Mouse (Mus musculus) liver, postnatal 0 days (tissue): Measurements from ENCODE around the gene St5.

ENCODE experiments used
- CTCF ChIP-seq: sonication (generic); IDR thresholded peaks from 2 replicates; pipeline ENCODE4 v1.5.1; 2016; ENCODE audit warnings: antibody characterized with exemption, low read depth
- EP300 ChIP-seq: IDR thresholded peaks from 2 replicates; pipeline ENCODE4 v1.6.1; 2016; ENCODE audit warnings: antibody characterized with exemption, low read depth, mild to moderate bottlenecking

DNA sequence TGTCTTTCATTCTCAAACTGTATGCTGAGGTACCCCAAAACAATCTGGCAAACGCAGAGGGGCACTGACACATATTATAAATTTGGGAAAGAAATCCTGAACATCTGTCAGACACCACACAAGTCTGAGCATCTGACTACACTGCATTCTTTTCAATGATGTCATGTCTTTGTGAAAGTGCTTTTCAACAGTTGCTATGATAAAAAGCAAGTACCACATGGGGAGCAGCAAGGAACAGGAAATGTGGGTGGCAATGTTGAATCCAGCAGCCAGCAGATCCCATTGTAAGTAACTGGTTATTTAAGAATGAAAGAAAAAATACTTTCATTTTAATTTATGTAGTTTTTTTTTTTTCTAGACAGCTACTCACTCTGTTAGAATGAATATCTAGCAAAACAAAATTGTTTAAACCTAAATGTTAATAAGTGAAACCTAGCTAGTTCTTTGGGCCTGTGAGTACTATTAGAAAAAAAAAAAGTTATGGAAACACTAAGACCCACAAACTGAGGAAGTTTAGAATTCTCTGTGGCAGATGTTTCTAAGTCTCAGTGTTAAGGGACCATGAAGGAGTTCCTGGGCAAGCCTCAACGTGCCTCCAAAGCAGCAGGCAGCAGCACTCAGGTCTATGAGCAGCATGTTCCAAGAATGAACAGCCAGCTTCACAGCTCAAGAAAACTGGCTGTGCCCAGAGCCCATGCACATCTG is 124.4 kb downstream of the St5 start:
- no peak for TF ChIP-seq CTCF
- TF ChIP-seq EP300: no peak
